12 mouse cellular contexts compared by ENCODE assay signal in the genomic region with DNA sequence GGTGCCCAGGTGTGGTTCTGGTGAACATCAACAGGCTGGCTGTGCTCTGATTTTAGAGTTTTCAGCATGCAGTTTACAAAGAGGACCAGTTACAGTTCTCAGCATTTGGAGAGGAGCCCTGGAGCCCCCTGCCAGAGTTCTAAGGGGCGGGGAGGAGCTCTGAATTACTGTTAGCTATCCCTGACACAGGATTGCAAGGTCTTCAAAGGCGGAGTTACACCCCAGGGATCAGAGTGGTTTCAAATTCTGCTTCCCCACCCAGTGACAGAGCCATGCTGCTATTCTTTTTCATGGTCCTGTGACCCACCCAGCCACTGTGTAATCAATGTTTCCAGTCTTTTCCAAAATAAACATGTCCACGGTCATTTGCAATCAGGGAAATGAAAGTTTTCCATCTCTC.
DNase-seq lines count a peak whose midpoint lies in the region; ATAC-seq and TF ChIP-seq lines count a peak whose summit lies in the region.
"Had no signal": no experiment of that assay in that cellular context is flagged by ENCODE, and none has a peak within 500 bp of the region (broad histone marks: within the 10 kb centered on the region; RNA-seq: fewer than 3 reads in every experiment).

No protein-coding gene starts in this region.

- no peak for TF ChIP-seq EP300 in heart, adult 2 months (IDR thresholded peaks at IDR 0.05; ENCODE audit: insufficient read depth, low read depth, low read length)

- H3K4me1 ChIP-seq in heart, adult 2 months (ENCODE audit: control insufficient read depth, insufficient read depth, low read length): peaks cover 2% of the 10 kb centered on the region; the same call in 1 of the 2 replicates
- no peaks in the 10 kb centered on the region for H3K4me1 ChIP-seq in heart, embryonic 12.5 days (replicated peaks)
- peaks cover 19% of the 10 kb centered on the region for H3K4me1 ChIP-seq in neural tube, embryonic 15.5 days
- H3K4me1 ChIP-seq: liver, embryonic 13.5 days had no signal

- DNase-seq in heart, adult 2 months: peak; percentile 23 to 24
- no peak for DNase-seq in heart, postnatal 4 days
- peak; percentile 64 for DNase-seq in 3134 (ENCODE audit: extremely low read depth, insufficient read length, low spot score)
- peak; percentile 48 for DNase-seq in brain, embryonic 14.5 days (ENCODE audit: low read depth)
- no peak for DNase-seq in natural killer cell, adult 2 months (ENCODE audit: low spot score in 2 of 2)
- DNase-seq: cerebellum, adult 9-11 months; liver, embryonic 13.5 days had no signal

- no peaks in the 10 kb centered on the region for H3K36me3 ChIP-seq in heart, adult 2 months (ENCODE audit: control insufficient read depth, insufficient read depth, low read length)
- no peaks in the 10 kb centered on the region for H3K36me3 ChIP-seq in heart, embryonic 12.5 days
- no peaks in the 10 kb centered on the region for H3K36me3 ChIP-seq in neural tube, embryonic 15.5 days
- H3K36me3 ChIP-seq: liver, embryonic 13.5 days had no signal

- H3K27me3 ChIP-seq in heart, adult 2 months (ENCODE audit: control insufficient read depth, insufficient read depth, low read length): no peaks in the 10 kb centered on the region
- no peaks in the 10 kb centered on the region for H3K27me3 ChIP-seq in heart, embryonic 12.5 days (replicated peaks)
- H3K27me3 ChIP-seq in neural tube, embryonic 15.5 days (replicated peaks): no peaks in the 10 kb centered on the region
- H3K27me3 ChIP-seq: forebrain, embryonic 13.5 days; liver, embryonic 13.5 days had no signal

- TF ChIP-seq CTCF in heart, adult 2 months (IDR thresholded peaks at IDR 0.05): no peak
- TF ChIP-seq CTCF in brain, embryonic 14.5 days (IDR thresholded peaks at IDR 0.05; ENCODE audit: borderline replicate concordance, extremely low read depth, insufficient read depth, insufficient read length): no peak

- no peak overlapping the region for H3K4me2 ChIP-seq in heart, embryonic 12.5 days
- no peak overlapping the region for H3K4me2 ChIP-seq in neural tube, embryonic 15.5 days
- H3K4me2 ChIP-seq: forebrain, embryonic 13.5 days; hindbrain, embryonic 14.5 days; liver, embryonic 13.5 days had no signal

- ATAC-seq in heart, embryonic 12.5 days (ENCODE audit: insufficient number of reproducible peaks, low FRiP score): 0 out of 2 replicates have a peak, but pooled peaks have one; percentile 18
- no peak for ATAC-seq in CD4-positive, CD25-positive, alpha-beta regulatory T cell, adult 4 months
- no peak for ATAC-seq in neural tube, embryonic 15.5 days (ENCODE audit: low FRiP score)
- ATAC-seq: forebrain, embryonic 13.5 days had no signal

- intact Hi-C loops in heart, adult 2 months (cut with DNase I): no loop called here

- WGBS in heart, adult 2 months: 29% methylated on average over 3 of the region's 3 CpGs
- 19% methylated on average over 3 of the region's 3 CpGs for WGBS in heart, embryonic 12.5 days
- 19% methylated on average over 3 of the region's 3 CpGs for WGBS in neural tube, embryonic 15.5 days

- H3K27ac ChIP-seq in heart, adult 2 months: no peak overlapping the region
- no peak overlapping the region for H3K27ac ChIP-seq in heart, embryonic 12.5 days (ENCODE audit: poor library complexity, severe bottlenecking)
- H3K27ac ChIP-seq in neural tube, embryonic 15.5 days (replicated peaks): no peak overlapping the region
- H3K27ac ChIP-seq: forebrain, embryonic 13.5 days; hindbrain, embryonic 14.5 days; liver, embryonic 13.5 days had no signal

- H3K4me3 ChIP-seq in heart, adult 2 months: no peak overlapping the region
- H3K4me3 ChIP-seq in heart, embryonic 12.5 days: no peak overlapping the region
- no peak overlapping the region for H3K4me3 ChIP-seq in neural tube, embryonic 15.5 days (replicated peaks)
- H3K4me3 ChIP-seq: forebrain, embryonic 13.5 days; liver, embryonic 13.5 days had no signal

- H3K9ac ChIP-seq in heart, adult 2 months (ENCODE audit: low read depth, low read length): no peak overlapping the region
- no peak overlapping the region for H3K9ac ChIP-seq in heart, embryonic 12.5 days
- H3K9ac ChIP-seq in neural tube, embryonic 15.5 days (replicated peaks): no peak overlapping the region
- H3K9ac ChIP-seq: forebrain, embryonic 13.5 days; hindbrain, embryonic 14.5 days; liver, embryonic 13.5 days had no signal

- H3K79me2 ChIP-seq in heart, adult 2 months (replicated peaks; ENCODE audit: control insufficient read depth, insufficient read depth, low read length): no peaks in the 10 kb centered on the region

- H3K9me3 ChIP-seq in heart, embryonic 12.5 days (replicated peaks): peaks cover 12% of the 10 kb centered on the region; the same call in 1 of the 2 replicates
- no peaks in the 10 kb centered on the region for H3K9me3 ChIP-seq in neural tube, embryonic 15.5 days (replicated peaks)
- H3K9me3 ChIP-seq: liver, embryonic 13.5 days had no signal

- no peak for TF ChIP-seq POLR2A in heart, adult 2 months (IDR thresholded peaks at IDR 0.05; ENCODE audit: insufficient read depth, low read depth, low read length)
- TF ChIP-seq POLR2A in brain, embryonic 14.5 days (IDR thresholded peaks at IDR 0.05; ENCODE audit: borderline replicate concordance, extremely low read depth, insufficient read depth, insufficient read length, poor library complexity, severe bottlenecking): no peak

Comparison
In these comparisons a context has a peak if more than half of its experiments do, and no peak if none do; other contexts are left out.
1. DNase-seq: peak in heart, adult 2 months (2 of 2), 3134 (single experiment) and brain, embryonic 14.5 days (single experiment); none in heart, postnatal 4 days (single experiment) and natural killer cell, adult 2 months (0 of 2).